17 mouse cellular contexts compared by ENCODE assay signal in the genomic region with DNA sequence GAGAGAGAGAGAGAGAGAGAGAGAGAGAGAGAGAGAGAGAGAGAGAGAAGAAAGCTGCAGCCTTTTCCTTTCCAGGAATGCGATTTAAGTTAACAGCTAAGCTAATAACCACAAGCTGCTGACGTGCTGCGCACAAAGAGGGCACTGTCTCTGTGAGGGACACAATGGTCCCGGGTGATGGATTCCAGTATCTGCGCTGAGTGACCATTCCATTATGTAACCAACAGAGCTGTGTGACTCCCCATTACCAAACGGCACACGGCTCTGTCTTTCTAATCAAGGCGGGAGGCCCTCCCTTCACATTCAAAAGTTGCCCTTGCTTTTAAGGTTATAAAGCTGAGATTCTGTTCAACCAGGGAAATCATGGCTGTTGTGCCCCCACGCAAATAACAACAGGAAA.
"Had no signal": no experiment of that assay in that cellular context is flagged by ENCODE, and none has a peak within 500 bp of the region (broad histone marks: within the 10 kb centered on the region; RNA-seq: fewer than 3 reads in every experiment).

No protein-coding gene starts in this region.

- H3K4me2 ChIP-seq: liver, embryonic 11.5 days; liver, embryonic 15.5 days; neural tube, embryonic 12.5 days had no signal

- H3K9ac ChIP-seq: liver, embryonic 15.5 days; neural tube, embryonic 12.5 days had no signal

- H3K4me1 ChIP-seq: neural tube, embryonic 12.5 days had no signal

- ATAC-seq: lung, postnatal 0 days had no signal

- H3K27me3 ChIP-seq: liver, embryonic 15.5 days; neural tube, embryonic 12.5 days had no signal

- DNase-seq: kidney, adult 8-10 months; kidney, postnatal 10 days; lung, adult 2 months; lung, postnatal 36 days; midbrain, embryonic 14.5 days; right cerebral cortex, adult 18-20 months; right cerebral cortex, postnatal 25 days; thymus, adult 18-20 months; thymus, postnatal 14 days had no signal

- H3K4me3 ChIP-seq: left cerebral cortex, adult 2 months; limb, embryonic 10.5 days; liver, embryonic 15.5 days; midbrain, embryonic 10.5 days; myocyte; neural tube, embryonic 12.5 days had no signal

- H3K27ac ChIP-seq: left cerebral cortex, adult 2 months; limb, embryonic 10.5 days; liver, embryonic 15.5 days; midbrain, embryonic 10.5 days; neural tube, embryonic 12.5 days had no signal

- H3K9me3 ChIP-seq: limb, embryonic 10.5 days; liver, embryonic 15.5 days; midbrain, embryonic 10.5 days; neural tube, embryonic 12.5 days had no signal

- H3K36me3 ChIP-seq: liver, embryonic 15.5 days; neural tube, embryonic 12.5 days had no signal
